Mouse (Mus musculus) left cerebral cortex, adult 2 months (tissue): ENCODE measurements around the gene Cdc45. TPM values are rescaled to one million over a fixed set of nuclear protein-coding genes. Genes with fewer than 3 reads are reported as not detected.

Experiments
- DNase-seq, 2 experiments: peaks; one replicate each; pipeline ENCODE4 v3.0.0; 2021 to 2022; ENCODE audit warnings: low spot score in 2 of 2, mixed read lengths in 1 of 2; ENCODE audit errors: extremely low spot score in 1 of 2
- H3K27ac ChIP-seq: fragments of 200-600 bp; 2 replicates; pipeline ENCODE4 v1.8.1; 2022
- H3K4me3 ChIP-seq: fragments of 200-600 bp; 2 replicates; pipeline ENCODE4 v1.8.1; 2022
- CTCF ChIP-seq: fragments of 200-600 bp; IDR thresholded peaks from 2 replicates; pipeline ENCODE4 v1.8.1; 2022; ENCODE audit warnings: antibody characterized with exemption, mild to moderate bottlenecking, moderate library complexity
- intact Hi-C: fragments of 180-260 bp; cut with DNase I; formaldehyde crosslinking; loops from one replicate; pipeline ENCODE4 v1.15.1; 2025
- total RNA-seq, 2 experiments: library from RNA; stranded (reverse); gene quantifications; 2 replicates each; pipeline ENCODE4 v1.2.3; 2021

Gene Cdc45
- total RNA-seq, 2 experiments from 2014 or later = 1.4 to 2.6 TPM

- H3K4me3 ChIP-seq = no peak overlapping the region
- TF ChIP-seq CTCF = no peak
- peak overlapping the region; percentile 32; the same call in 1 of the 2 replicates for H3K27ac ChIP-seq
- intact Hi-C loops = no loop called here
- no peak for DNase-seq
Measured at GRCm38 (mm10) chr16:18822925-18823324, 11.1 kb upstream of the Cdc45 start.

- H3K4me3 ChIP-seq = no peak overlapping the region
- intact Hi-C loops = no loop called here
- DNase-seq = no peak
- H3K27ac ChIP-seq = peak overlapping the region; percentile 15
- TF ChIP-seq CTCF = no peak
Measured at GRCm38 (mm10) chr16:18822356-18822755, 10.6 kb upstream of the Cdc45 start.

GRCm38 (mm10) chr16:18812385-18812910 is 661 bp upstream of the Cdc45 start:
- no peak for TF ChIP-seq CTCF
- intact Hi-C loops = no loop called here
- no peak for DNase-seq
- Histone ChIP-seq H3K27ac (peak overlapping the region; percentile 95), H3K4me3 (peak overlapping the region; percentile 62)

GRCm38 (mm10) chr16:18811032-18811431 is 755 bp downstream of the Cdc45 start:
- no peak for TF ChIP-seq CTCF
- intact Hi-C loops = no loop called here
- no peak overlapping the region for H3K27ac ChIP-seq
- DNase-seq = no peak
- H3K4me3 ChIP-seq = peak overlapping the region; percentile 62

- DNase-seq = no peak
- TF ChIP-seq CTCF = no peak
- intact Hi-C loops = no loop called here
- Histone ChIP-seq H3K4me3 (no peak overlapping the region), H3K27ac (no peak overlapping the region)
Measured at GRCm38 (mm10) chr16:18809001-18809400, 2.8 kb downstream of the Cdc45 start.

GRCm38 (mm10) chr16:18805746-18806145 is 6.0 kb downstream of the Cdc45 start:
- intact Hi-C loops = no loop called here
- no peak for TF ChIP-seq CTCF
- DNase-seq = no peak
- no peak overlapping the region for H3K4me3 ChIP-seq
- H3K27ac ChIP-seq = no peak overlapping the region

- Histone ChIP-seq H3K4me3 (no peak overlapping the region), H3K27ac (no peak overlapping the region)
- peak; percentile 94 for TF ChIP-seq CTCF
- intact Hi-C loops = loop anchor here (1.0 to 10.0 kb wide), 3 partner anchors 103 to 354 kb away; no protein-coding TSS in a partner anchor
- DNase-seq = peak; percentile 71 to 74
Measured at GRCm38 (mm10) chr16:18798841-18799240, 12.9 kb downstream of the Cdc45 start.

GRCm38 (mm10) chr16:18798151-18798550 is 13.6 kb downstream of the Cdc45 start:
- intact Hi-C loops = loop anchor here (1.0 to 10.0 kb wide), 3 partner anchors 102 to 353 kb away; no protein-coding TSS in a partner anchor

GRCm38 (mm10) chr16:18796645-18797044 is 15.1 kb downstream of the Cdc45 start:
- no peak for TF ChIP-seq CTCF
- no peak overlapping the region for H3K4me3 ChIP-seq
- intact Hi-C loops = loop anchor here (10.0 kb wide), 1 partner anchor 352 kb away; no protein-coding TSS in a partner anchor
- no peak overlapping the region for H3K27ac ChIP-seq
- DNase-seq = no peak

More at GRCm38 (mm10) chr16:18798151-18798550, 13.6 kb downstream of the Cdc45 start:
- no peak overlapping the region for H3K4me3 ChIP-seq
- H3K27ac ChIP-seq = no peak overlapping the region
- DNase-seq = no peak
- no peak for TF ChIP-seq CTCF

- DNase-seq = peak in 1 of 2 experiments; percentile 35
- intact Hi-C loops = loop anchor here (10.0 kb wide), 1 partner anchor 351 kb away; no protein-coding TSS in a partner anchor
- no peak overlapping the region for H3K4me3 ChIP-seq
- H3K27ac ChIP-seq = no peak overlapping the region
- TF ChIP-seq CTCF = no peak
Measured at GRCm38 (mm10) chr16:18795223-18795899, 16.4 kb downstream of the Cdc45 start.

GRCm38 (mm10) chr16:18788627-18789406 is 23.0 kb downstream of the Cdc45 start:
- no peak for TF ChIP-seq CTCF

GRCm38 (mm10) chr16:18786652-18787051 is 25.1 kb downstream of the Cdc45 start:
- TF ChIP-seq CTCF = no peak
- intact Hi-C loops = no loop called here
- H3K4me3 ChIP-seq = no peak overlapping the region
- DNase-seq = no peak
- H3K27ac ChIP-seq = no peak overlapping the region

More at GRCm38 (mm10) chr16:18788627-18789406, 23.0 kb downstream of the Cdc45 start:
- intact Hi-C loops = no loop called here
- Histone ChIP-seq H3K4me3 (no peak overlapping the region), H3K27ac (no peak overlapping the region)
- no peak for DNase-seq
